Mouse (Mus musculus) neural tube, embryonic 12.5 days (tissue): ENCODE results near the gene Gm10972. TPM values are rescaled to one million over a fixed set of nuclear protein-coding genes. Genes with fewer than 3 reads are reported as not detected.
"Not testable (repeated sequence)": the region's sequence is repeated elsewhere in the genome, so short reads cannot be mapped to it uniquely, and the experiment has no call there.

Source experiments
- ATAC-seq: fragments of 200-750 bp; cut with Nextera tagmentation; 2 replicates; pipeline ENCODE4 v1.8.0; 2017; ENCODE audit warnings: low read depth, mild to moderate bottlenecking, moderate TSS enrichment, moderate library complexity; ENCODE audit not compliant: low FRiP score
- H3K27ac ChIP-seq: fragments of 300-500 bp; sonication (generic); 2 replicates; pipeline ENCODE4 v1.5.1; 2016
- H3K27me3 ChIP-seq: fragments of 300-500 bp; sonication (generic); replicated peaks from 2 replicates; pipeline ENCODE4 v1.6.1; 2016; ENCODE audit warnings: mild to moderate bottlenecking
- H3K36me3 ChIP-seq: fragments of 300-500 bp; sonication (generic); 2 replicates; pipeline ENCODE4 v1.6.1; 2016; ENCODE audit warnings: mild to moderate bottlenecking
- H3K4me1 ChIP-seq: fragments of 300-500 bp; sonication (generic); 2 replicates; pipeline ENCODE4 v1.6.1; 2016
- H3K4me2 ChIP-seq: fragments of 300-500 bp; sonication (generic); replicated peaks from 2 replicates; pipeline ENCODE4 v1.6.1; 2016; ENCODE audit warnings: mild to moderate bottlenecking
- H3K4me3 ChIP-seq: fragments of 300-500 bp; sonication (generic); 2 replicates; pipeline ENCODE4 v1.5.1; 2016
- H3K9ac ChIP-seq: fragments of 300-500 bp; sonication (generic); 2 replicates; pipeline ENCODE4 v1.6.1; 2016; ENCODE audit warnings: mild to moderate bottlenecking
- H3K9me3 ChIP-seq: fragments of 300-500 bp; sonication (generic); 2 replicates; pipeline ENCODE4 v1.6.1; 2016; ENCODE audit warnings: mild to moderate bottlenecking
- WGBS: fragments of 180-500 bp; shearing (Covaris S2); methylation state at CpG from one replicate; pipeline ENCODE4 v1.1.7; 2016; 5-methylcytosine and 5-hydroxymethylcytosine counted together
- polyA plus RNA-seq: library from polyadenylated mRNA; unstranded; fragments of >200 nt; fragmentation: Nextera tagmentation; extraction: Ambion mirVana; gene quantifications from 2 replicates; pipeline ENCODE4 v1.2.1, GENCODE M21; 2016

Gene Gm10972
- not detected in 2 replicates for polyA plus RNA-seq

- H3K9ac ChIP-seq, H3K4me1 ChIP-seq, H3K4me2 ChIP-seq, H3K36me3 ChIP-seq, H3K4me3 ChIP-seq, ATAC-seq, H3K9me3 ChIP-seq, H3K27ac ChIP-seq, H3K27me3 ChIP-seq: not testable (repeated sequence)
- WGBS: 84% methylated on average over 2 of the region's 2 CpGs
Observed at GRCm38 (mm10) chr3:94642495-94643162, at the start of gene Gm10972. Gene Gm10972, plus strand, starts transcription at chr3:94643112.

DNA sequence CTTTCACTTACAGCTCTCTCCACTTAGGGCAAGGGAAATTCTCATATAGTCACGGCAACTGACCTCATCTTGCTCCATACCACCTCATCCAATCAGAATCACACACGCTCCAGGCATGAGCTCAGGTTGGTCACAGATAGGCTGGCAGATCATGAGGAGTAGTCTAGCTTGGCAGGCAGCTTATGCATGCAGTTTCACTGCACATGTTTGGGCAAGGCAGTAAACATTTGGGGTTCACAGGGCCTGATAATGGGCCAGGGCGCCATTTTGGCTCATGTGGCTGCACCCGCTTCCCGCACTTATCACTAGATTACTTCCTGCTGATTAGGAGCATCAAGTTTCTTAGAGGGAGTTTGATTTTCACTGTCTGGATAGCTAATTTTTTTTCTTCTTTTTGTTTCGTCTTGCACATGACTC, 47.0 kb upstream of the Gm10972 start:
- Histone ChIP-seq H3K4me2 (no peak overlapping the region), H3K27me3 (no peaks in the 10 kb centered on the region), H3K4me3 (no peak overlapping the region), H3K4me1 (no peaks in the 10 kb centered on the region), H3K9ac (no peak overlapping the region), H3K36me3 (no peaks in the 10 kb centered on the region), H3K27ac (no peak overlapping the region), H3K9me3 (peaks cover 9% of the 10 kb centered on the region; the same call in 1 of the 2 replicates)
- WGBS: 90% methylated on average over 6 of the region's 6 CpGs
- ATAC-seq: no peak

DNA sequence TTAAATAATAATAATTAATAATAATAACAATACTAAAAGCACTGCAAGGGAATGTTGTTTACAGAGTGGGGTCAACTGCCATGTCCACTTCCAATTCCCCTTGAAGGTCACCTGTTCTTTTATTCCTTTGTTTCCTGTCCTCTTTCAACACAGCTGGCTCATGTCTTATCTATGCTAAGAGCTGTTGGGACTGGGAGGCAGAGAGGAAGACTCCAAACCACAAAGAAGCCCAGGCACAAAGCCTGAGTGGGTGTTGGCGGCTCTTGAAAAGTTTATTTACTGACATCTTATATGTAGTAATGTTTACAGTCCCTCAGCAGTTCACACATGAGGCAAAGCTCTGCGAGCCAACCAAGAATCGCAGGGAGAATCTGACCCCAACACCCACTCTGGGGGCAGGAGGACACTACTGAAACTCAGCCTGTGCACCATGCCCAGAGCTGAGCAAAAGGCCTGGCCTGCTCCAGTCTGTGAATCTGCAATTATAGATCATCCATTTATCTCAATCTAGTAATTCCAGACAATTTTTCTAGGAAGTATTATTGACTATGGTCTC, 45.6 kb upstream of the Gm10972 start:
- Histone ChIP-seq H3K4me2 (no peak overlapping the region), H3K4me3 (no peak overlapping the region), H3K36me3 (no peaks in the 10 kb centered on the region), H3K27me3 (no peaks in the 10 kb centered on the region), H3K9me3 (peaks cover 5% of the 10 kb centered on the region; the same call in 1 of the 2 replicates), H3K9ac (no peak overlapping the region), H3K4me1 (no peaks in the 10 kb centered on the region), H3K27ac (no peak overlapping the region)
- ATAC-seq: no peak
- WGBS: 89% methylated on average over 3 of the region's 3 CpGs

GRCm38 (mm10) chr3:94601959-94602358, 41.0 kb upstream of the Gm10972 start:
- Histone ChIP-seq H3K4me1 (no peaks in the 10 kb centered on the region), H3K4me3 (no peak overlapping the region), H3K27ac (no peak overlapping the region), H3K9me3 (no peaks in the 10 kb centered on the region), H3K4me2 (no peak overlapping the region), H3K9ac (no peak overlapping the region), H3K36me3 (no peaks in the 10 kb centered on the region), H3K27me3 (no peaks in the 10 kb centered on the region)
- peak; percentile 37; the same call in 1 of the 2 replicates for ATAC-seq
- 6% methylated on average over 4 of the region's 4 CpGs for WGBS

GRCm38 (mm10) chr3:94609621-94610020, 33.3 kb upstream of the Gm10972 start:
- no peaks in the 10 kb centered on the region for H3K36me3 ChIP-seq
- H3K9me3 ChIP-seq: no peaks in the 10 kb centered on the region
- H3K4me3 ChIP-seq: no peak overlapping the region
- H3K27me3 ChIP-seq: no peaks in the 10 kb centered on the region
- no peak overlapping the region for H3K9ac ChIP-seq
- no peak for ATAC-seq
- H3K4me2 ChIP-seq: no peak overlapping the region
- H3K27ac ChIP-seq: no peak overlapping the region
- WGBS: 93% methylated on average over 3 of the region's 3 CpGs
- H3K4me1 ChIP-seq: no peaks in the 10 kb centered on the region

DNA sequence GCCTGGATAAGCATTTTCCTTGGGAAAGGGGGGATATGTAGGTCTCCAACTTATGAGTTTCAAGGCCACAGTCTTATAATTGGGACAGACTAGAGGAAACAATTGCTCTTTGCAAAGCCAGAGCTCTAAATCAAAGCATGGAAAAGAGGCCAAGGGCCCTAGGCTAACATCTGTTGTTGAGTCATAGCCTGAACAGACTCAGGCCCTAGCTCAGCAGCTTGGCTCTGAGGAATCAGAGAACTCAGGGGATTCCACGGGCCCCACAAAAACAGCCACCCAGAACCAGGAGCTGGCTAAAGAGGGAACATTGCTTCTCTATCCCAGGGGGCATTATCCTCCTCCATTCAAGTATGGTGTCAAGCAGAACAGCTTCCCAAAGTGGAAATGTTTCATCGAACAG, 32.3 kb upstream of the Gm10972 start:
- Histone ChIP-seq H3K36me3 (no peaks in the 10 kb centered on the region), H3K4me3 (no peak overlapping the region), H3K27ac (no peak overlapping the region), H3K4me1 (no peaks in the 10 kb centered on the region), H3K9ac (no peak overlapping the region), H3K27me3 (no peaks in the 10 kb centered on the region), H3K4me2 (no peak overlapping the region), H3K9me3 (no peaks in the 10 kb centered on the region)
- WGBS: 76% methylated on average over 2 of the region's 2 CpGs
- ATAC-seq: no peak

DNA sequence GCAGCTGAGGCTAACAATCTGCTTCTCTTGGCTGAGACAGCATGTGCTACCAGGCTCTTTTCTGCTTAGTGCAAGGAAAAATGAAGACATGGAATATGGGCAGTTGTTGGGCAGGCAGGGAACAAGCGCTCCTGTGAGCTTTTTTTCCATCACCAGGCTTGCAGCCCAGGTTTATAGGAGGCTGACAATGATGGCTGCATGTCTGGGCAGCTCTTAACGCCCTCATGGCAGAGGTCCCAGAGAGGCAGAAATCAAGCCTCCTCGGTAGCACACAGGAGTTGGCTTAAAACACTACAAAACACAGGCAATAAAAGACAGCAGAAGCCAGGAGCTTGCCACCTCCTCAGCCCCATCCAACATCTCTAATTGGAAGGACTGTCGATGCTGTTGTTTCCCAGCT, 31.6 kb upstream of the Gm10972 start:
- H3K27me3 ChIP-seq: no peaks in the 10 kb centered on the region
- WGBS: 49% methylated on average over 4 of the region's 4 CpGs
- H3K27ac ChIP-seq: no peak overlapping the region
- H3K9me3 ChIP-seq: no peaks in the 10 kb centered on the region
- no peaks in the 10 kb centered on the region for H3K4me1 ChIP-seq
- H3K9ac ChIP-seq: no peak overlapping the region
- H3K4me3 ChIP-seq: no peak overlapping the region
- no peak overlapping the region for H3K4me2 ChIP-seq
- H3K36me3 ChIP-seq: no peaks in the 10 kb centered on the region
- no peak for ATAC-seq

GRCm38 (mm10) chr3:94611834-94612233, 31.1 kb upstream of the Gm10972 start:
- ATAC-seq: no peak
- no peak overlapping the region for H3K9ac ChIP-seq
- 82% methylated on average over 5 of the region's 5 CpGs for WGBS
- H3K4me2 ChIP-seq: no peak overlapping the region
- H3K27ac ChIP-seq: no peak overlapping the region
- H3K36me3 ChIP-seq: no peaks in the 10 kb centered on the region
- no peaks in the 10 kb centered on the region for H3K9me3 ChIP-seq
- no peaks in the 10 kb centered on the region for H3K4me1 ChIP-seq
- no peak overlapping the region for H3K4me3 ChIP-seq
- H3K27me3 ChIP-seq: no peaks in the 10 kb centered on the region

DNA sequence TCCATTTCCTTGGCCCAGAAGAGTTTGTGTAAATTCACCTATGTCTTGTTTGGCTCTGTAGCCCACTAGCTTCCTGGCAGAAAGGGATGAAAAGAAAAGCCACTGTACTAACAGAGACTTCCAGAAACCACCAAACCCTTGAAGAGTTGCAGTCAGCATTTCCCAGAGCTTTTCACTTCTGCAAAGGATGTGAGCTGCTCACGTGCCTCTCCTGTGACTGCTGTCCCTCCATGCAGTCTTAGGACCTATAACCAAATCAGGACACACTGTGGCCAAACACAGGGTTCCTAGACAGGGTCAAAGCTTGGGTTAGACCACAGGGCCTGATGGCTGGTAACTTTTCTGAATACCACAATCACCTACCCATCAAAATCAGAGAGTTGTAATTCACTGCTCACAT, 30.6 kb upstream of the Gm10972 start:
- no peak for ATAC-seq
- Histone ChIP-seq H3K4me3 (no peak overlapping the region), H3K4me1 (no peaks in the 10 kb centered on the region), H3K9ac (no peak overlapping the region), H3K4me2 (no peak overlapping the region), H3K27me3 (no peaks in the 10 kb centered on the region), H3K36me3 (no peaks in the 10 kb centered on the region), H3K27ac (no peak overlapping the region), H3K9me3 (no peaks in the 10 kb centered on the region)
- WGBS: 67% methylated on average over 1 of the region's 1 CpGs

DNA sequence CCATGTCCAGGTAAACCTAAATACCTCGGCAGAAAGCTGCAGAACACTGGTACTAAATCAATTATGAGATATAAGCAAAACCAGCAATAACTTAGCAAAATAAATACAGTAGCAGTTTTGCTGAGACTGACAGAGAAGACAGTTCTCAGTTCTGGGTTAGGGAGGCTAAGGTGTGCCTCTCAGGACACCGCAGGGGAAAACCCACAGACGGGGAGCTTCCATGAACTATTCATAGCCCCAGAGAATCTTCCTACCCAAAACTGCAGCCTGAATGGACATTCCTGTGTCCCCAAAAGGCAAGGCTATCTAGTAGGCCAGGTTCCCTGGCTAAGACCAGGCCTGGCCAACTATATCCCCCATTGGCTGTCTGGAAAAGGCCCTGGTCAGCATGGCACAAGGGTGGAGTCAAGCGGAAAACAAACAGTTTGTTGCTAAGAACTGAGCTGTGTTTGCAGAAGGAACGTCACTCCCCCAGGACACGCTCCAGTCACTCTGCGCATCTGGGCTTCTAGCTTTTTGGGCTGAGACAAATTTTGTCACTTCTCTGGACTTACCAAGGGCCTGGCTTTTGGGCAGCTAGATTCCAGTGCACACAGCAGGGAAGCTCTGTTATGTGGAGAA, 29.5 kb upstream of the Gm10972 start:
- no peak for ATAC-seq
- no peak overlapping the region for H3K4me3 ChIP-seq
- no peaks in the 10 kb centered on the region for H3K27me3 ChIP-seq
- no peaks in the 10 kb centered on the region for H3K9me3 ChIP-seq
- 63% methylated on average over 7 of the region's 7 CpGs for WGBS
- H3K4me2 ChIP-seq: no peak overlapping the region
- H3K4me1 ChIP-seq: no peaks in the 10 kb centered on the region
- no peak overlapping the region for H3K27ac ChIP-seq
- H3K9ac ChIP-seq: no peak overlapping the region
- no peaks in the 10 kb centered on the region for H3K36me3 ChIP-seq

GRCm38 (mm10) chr3:94616717-94617116, 26.2 kb upstream of the Gm10972 start:
- no peak overlapping the region for H3K4me3 ChIP-seq
- no peak overlapping the region for H3K9ac ChIP-seq
- H3K9me3 ChIP-seq: no peaks in the 10 kb centered on the region
- no peak overlapping the region for H3K27ac ChIP-seq
- no peak for ATAC-seq
- no peaks in the 10 kb centered on the region for H3K4me1 ChIP-seq
- H3K36me3 ChIP-seq: no peaks in the 10 kb centered on the region
- WGBS: 76% methylated on average over 4 of the region's 4 CpGs
- H3K4me2 ChIP-seq: no peak overlapping the region
- no peaks in the 10 kb centered on the region for H3K27me3 ChIP-seq

DNA sequence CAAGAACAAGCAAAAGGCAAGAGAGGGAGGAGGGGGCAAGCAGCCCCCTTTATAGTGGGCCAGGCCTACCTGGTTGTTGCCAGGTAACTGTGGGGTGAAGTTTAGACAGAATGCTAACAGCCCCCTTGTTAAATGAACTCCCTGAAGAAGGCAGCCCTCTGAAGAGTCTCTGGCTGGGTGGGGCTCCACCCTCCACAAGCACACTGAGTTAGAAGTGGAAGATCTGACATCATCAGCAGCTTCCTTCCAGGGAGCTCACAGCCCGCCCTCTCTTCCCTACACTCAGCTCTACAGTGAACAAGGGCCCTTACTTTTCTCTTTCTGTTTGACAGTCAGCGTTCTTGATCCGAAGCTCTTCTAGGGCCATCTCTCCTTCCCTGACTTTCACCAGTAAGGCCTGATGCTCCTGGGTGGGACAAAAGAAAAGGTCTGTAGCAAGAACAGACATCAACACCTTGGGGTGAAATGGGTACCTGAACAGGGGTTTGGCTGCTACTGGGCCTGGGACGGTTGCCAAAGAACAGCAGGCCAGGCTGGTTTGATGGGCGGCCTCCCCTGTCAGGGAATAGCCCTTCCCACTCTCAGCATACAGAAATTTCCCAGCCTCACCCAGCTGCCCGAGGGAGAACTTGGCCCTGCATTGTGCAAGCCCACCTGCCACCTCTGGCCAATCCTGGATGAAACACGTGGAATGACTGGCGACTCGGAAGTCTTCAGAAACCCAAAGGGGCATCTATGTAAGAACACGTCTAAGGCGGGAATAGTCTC, 21.0 kb upstream of the Gm10972 start:
- ATAC-seq: no peak
- Histone ChIP-seq H3K4me3 (no peak overlapping the region), H3K27ac (no peak overlapping the region), H3K4me1 (no peaks in the 10 kb centered on the region), H3K36me3 (no peaks in the 10 kb centered on the region), H3K4me2 (no peak overlapping the region), H3K27me3 (no peaks in the 10 kb centered on the region), H3K9ac (no peak overlapping the region), H3K9me3 (no peaks in the 10 kb centered on the region)
- WGBS: 85% methylated on average over 11 of the region's 11 CpGs
